Mouse (Mus musculus): ENCODE data around the gene Arid1b.

GRCm38 (mm10) chr17:5170321-5170720 is 176.2 kb downstream of the Arid1b start:
- TF ChIP-seq CTCF (IDR thresholded peaks at IDR 0.05; ENCODE audit: control insufficient read depth, insufficient read depth, insufficient read length): no peak
- TF ChIP-seq MYOD1 (IDR thresholded peaks at IDR 0.05; ENCODE audit: control insufficient read depth, insufficient read length, low read depth): no peak
- TF ChIP-seq USF1 (IDR thresholded peaks at IDR 0.05; ENCODE audit: low read depth): no peak
- no peak for TF ChIP-seq MYOG (IDR thresholded peaks at IDR 0.05; ENCODE audit: control insufficient read depth, extremely low read depth, insufficient read length)
- TF ChIP-seq MAX (IDR thresholded peaks at IDR 0.05): no peak
- no peak for TF ChIP-seq CEBPB (IDR thresholded peaks at IDR 0.05; ENCODE audit: low read depth)
